In the genomic region with DNA sequence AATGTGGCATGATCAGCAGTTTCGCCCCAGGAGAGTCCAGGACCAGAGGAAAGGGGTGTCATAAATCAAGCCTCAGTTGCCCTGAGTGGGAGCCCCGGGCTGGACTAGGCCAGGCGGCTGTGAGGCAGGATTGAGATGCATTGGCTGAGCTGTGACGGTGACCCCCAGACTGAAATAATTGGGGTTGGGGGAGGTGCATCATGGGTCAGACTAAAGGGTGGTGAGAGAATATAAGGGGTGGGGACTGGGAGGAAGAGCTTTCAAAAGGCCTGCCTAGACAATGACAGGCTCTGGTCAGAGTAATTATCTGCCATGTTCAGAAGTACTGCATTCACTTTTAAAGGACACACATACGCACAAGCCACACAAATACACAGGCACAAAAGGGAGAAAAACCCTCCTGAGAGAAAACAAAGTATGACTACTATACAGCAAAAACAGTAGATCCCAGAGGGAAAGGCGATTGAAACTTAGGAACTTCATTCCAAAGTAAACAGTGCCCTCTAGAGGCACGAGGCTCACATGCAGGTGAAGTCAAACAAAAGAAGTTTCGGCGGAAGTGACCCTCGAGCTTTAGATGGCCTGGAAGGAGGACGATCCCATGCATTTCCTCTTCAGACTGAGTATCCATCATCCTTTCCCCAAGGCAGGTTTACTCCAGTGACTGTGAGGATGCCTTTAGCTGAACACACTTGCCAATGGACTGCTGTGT, we compare ENCODE assay signal across 8 mouse cellular contexts.
DNase-seq lines count a peak whose midpoint lies in the region; ATAC-seq and TF ChIP-seq lines count a peak whose summit lies in the region.

No protein-coding gene starts in this region.

- H3K79me2 ChIP-seq in CH12.LX (replicated peaks; ENCODE audit: control insufficient read depth, extremely low read depth, insufficient read depth, poor library complexity, severe bottlenecking): no peaks in the 10 kb centered on the region

- H3K4me1 ChIP-seq in CH12.LX (ENCODE audit: control insufficient read depth in 1 of 2, insufficient read depth in 2 of 2): no peaks in the 10 kb centered on the region
- H3K4me1 ChIP-seq in heart, embryonic 12.5 days (replicated peaks): no peaks in the 10 kb centered on the region
- peaks cover 9% of the 10 kb centered on the region for H3K4me1 ChIP-seq in kidney, embryonic 15.5 days
- no peaks in the 10 kb centered on the region for H3K4me1 ChIP-seq in liver, embryonic 14.5 days (replicated peaks; ENCODE audit: control insufficient read depth in 2 of 2, insufficient read depth in 2 of 2, low read length in 1 of 2)
- H3K4me1 ChIP-seq in neural tube, embryonic 15.5 days: peaks cover 6% of the 10 kb centered on the region

- peak overlapping the region; percentile 48; the same call in 1 of the 2 replicates for H3K9ac ChIP-seq in CH12.LX (ENCODE audit: insufficient read depth, low read depth)
- peak overlapping the region; percentile 58 for H3K9ac ChIP-seq in heart, embryonic 12.5 days
- H3K9ac ChIP-seq in kidney, embryonic 15.5 days: no peak overlapping the region
- H3K9ac ChIP-seq in liver, embryonic 14.5 days (replicated peaks): no peak overlapping the region
- no peak overlapping the region for H3K9ac ChIP-seq in neural tube, embryonic 15.5 days (replicated peaks)

- peak; percentile 62 to 80 for TF ChIP-seq CTCF in CH12.LX (conservative IDR thresholded peaks at IDR 0.05 in 1 of 2, IDR thresholded peaks at IDR 0.05 in 1 of 2; ENCODE audit: low read depth in 2 of 2, low read length in 2 of 2)
- peak; percentile 70 for TF ChIP-seq CTCF in liver, embryonic 14.5 days (IDR thresholded peaks at IDR 0.05; ENCODE audit: low read depth)

- H3K4me2 ChIP-seq in CH12.LX (ENCODE audit: insufficient read depth, low read depth, poor library complexity, severe bottlenecking): peak overlapping the region; percentile 92; the same call in 1 of the 2 replicates
- H3K4me2 ChIP-seq in heart, embryonic 12.5 days: peak overlapping the region; percentile 54
- peak overlapping the region; percentile 40 for H3K4me2 ChIP-seq in kidney, embryonic 15.5 days
- H3K4me2 ChIP-seq in liver, embryonic 14.5 days (ENCODE audit: low read depth): no peak overlapping the region
- H3K4me2 ChIP-seq in neural tube, embryonic 15.5 days: peak overlapping the region; percentile 39

- H3K36me3 ChIP-seq in CH12.LX (replicated peaks in 1 of 2; ENCODE audit: control insufficient read depth in 1 of 2, insufficient read depth in 1 of 2, low read length in 1 of 2): no peaks in the 10 kb centered on the region
- H3K36me3 ChIP-seq in heart, embryonic 12.5 days: no peaks in the 10 kb centered on the region
- no peaks in the 10 kb centered on the region for H3K36me3 ChIP-seq in kidney, embryonic 15.5 days
- no peaks in the 10 kb centered on the region for H3K36me3 ChIP-seq in liver, embryonic 14.5 days (replicated peaks; ENCODE audit: control insufficient read depth, insufficient read depth, low read depth)
- H3K36me3 ChIP-seq in neural tube, embryonic 15.5 days: no peaks in the 10 kb centered on the region

- no peaks in the 10 kb centered on the region for H3K9me3 ChIP-seq in CH12.LX (replicated peaks; ENCODE audit: low read length)
- no peaks in the 10 kb centered on the region for H3K9me3 ChIP-seq in heart, embryonic 12.5 days (replicated peaks)
- no peaks in the 10 kb centered on the region for H3K9me3 ChIP-seq in kidney, embryonic 15.5 days (replicated peaks)
- no peaks in the 10 kb centered on the region for H3K9me3 ChIP-seq in liver, embryonic 14.5 days (ENCODE audit: control insufficient read depth, low read length)
- H3K9me3 ChIP-seq in neural tube, embryonic 15.5 days (replicated peaks): no peaks in the 10 kb centered on the region

- H3K27ac ChIP-seq in CH12.LX (ENCODE audit: insufficient read depth, low read depth): no peak overlapping the region
- no peak overlapping the region for H3K27ac ChIP-seq in heart, embryonic 12.5 days (ENCODE audit: poor library complexity, severe bottlenecking)
- peak overlapping the region; percentile 68 for H3K27ac ChIP-seq in kidney, embryonic 15.5 days
- no peak overlapping the region for H3K27ac ChIP-seq in liver, embryonic 14.5 days
- no peak overlapping the region for H3K27ac ChIP-seq in neural tube, embryonic 15.5 days (replicated peaks)

- no peak for TF ChIP-seq POLR2A in CH12.LX (IDR thresholded peaks at IDR 0.05; ENCODE audit: low read depth, low read length)

- no peak overlapping the region for H3K4me3 ChIP-seq in CH12.LX (replicated peaks in 1 of 3; ENCODE audit: low read depth in 2 of 3, low read length in 2 of 3, poor library complexity in 1 of 3)
- no peak overlapping the region for H3K4me3 ChIP-seq in heart, embryonic 12.5 days
- H3K4me3 ChIP-seq in kidney, embryonic 15.5 days (replicated peaks): no peak overlapping the region
- H3K4me3 ChIP-seq in liver, embryonic 14.5 days (ENCODE audit: insufficient read depth in 1 of 2, low read depth in 2 of 2, low read length in 2 of 2): no peak overlapping the region
- no peak overlapping the region for H3K4me3 ChIP-seq in neural tube, embryonic 15.5 days (replicated peaks)

- dilution Hi-C loops in CH12.LX (cut with MboI; ENCODE audit: extremely low pct_ligation_motif_present, extremely low pct_unique_long_range_greater_than_20kb, low sequenced_read_pairs): no loop called here

- in situ Hi-C loops in CH12.LX (cut with MboI; ENCODE audit: low pct_ligation_motif_present, low pct_unique_long_range_greater_than_20kb, low sequenced_read_pairs): no loop called here

- no peak for TF ChIP-seq EP300 in CH12.LX (IDR thresholded peaks at IDR 0.05; ENCODE audit: low read length)
- no peak for TF ChIP-seq EP300 in liver, embryonic 14.5 days (IDR thresholded peaks at IDR 0.05; ENCODE audit: low read depth)

- WGBS in heart, embryonic 12.5 days: 26% methylated on average over 11 of the region's 11 CpGs
- WGBS in kidney, embryonic 15.5 days: 7% methylated on average over 11 of the region's 11 CpGs
- 23% methylated on average over 11 of the region's 11 CpGs for WGBS in liver, embryonic 14.5 days (ENCODE audit: insufficient replicate concordance)
- 6% methylated on average over 11 of the region's 11 CpGs for WGBS in neural tube, embryonic 15.5 days

- ATAC-seq in heart, embryonic 12.5 days (ENCODE audit: insufficient number of reproducible peaks, low FRiP score): no peak
- peak; percentile 74 for ATAC-seq in kidney, embryonic 15.5 days (replicated peaks; ENCODE audit: low FRiP score)
- ATAC-seq in liver, embryonic 14.5 days (ENCODE audit: insufficient read depth): peak; percentile 15; the same call in 1 of the 2 replicates
- peak; percentile 60; the same call in 1 of the 2 replicates for ATAC-seq in neural tube, embryonic 15.5 days (ENCODE audit: low FRiP score)

- peak; percentile 51 for DNase-seq in CH12.LX (ENCODE audit: extremely low read depth)
- DNase-seq in adrenal gland, adult 18-20 months (ENCODE audit: low spot score in 2 of 2): peak; percentile 37 to 47
- peak; percentile 75 for DNase-seq in embryo, embryonic 11.5 days (ENCODE audit: low read depth, low spot score)
- DNase-seq in liver, embryonic 14.5 days (ENCODE audit: low read depth in 3 of 3, low spot score in 3 of 3): peak in 2 of 3 experiments; percentile 4 to 10
- DNase-seq in spleen, postnatal 36 days (ENCODE audit: low spot score in 2 of 2): no peak

- H3K27me3 ChIP-seq in CH12.LX (replicated peaks): peaks cover 18% of the 10 kb centered on the region
- peaks cover 3% of the 10 kb centered on the region; the same call in 1 of the 2 replicates for H3K27me3 ChIP-seq in heart, embryonic 12.5 days (replicated peaks)
- no peaks in the 10 kb centered on the region for H3K27me3 ChIP-seq in kidney, embryonic 15.5 days
- H3K27me3 ChIP-seq in liver, embryonic 14.5 days (ENCODE audit: control insufficient read depth, insufficient read depth, low read length): no peaks in the 10 kb centered on the region
- no peaks in the 10 kb centered on the region for H3K27me3 ChIP-seq in neural tube, embryonic 15.5 days (replicated peaks)

- peak; percentile 89 for TF ChIP-seq RAD21 in CH12.LX (IDR thresholded peaks at IDR 0.05; ENCODE audit: low read depth, low read length)

TF ChIP-seq in CH12.LX, 34 proteins besides CTCF, POLR2A, EP300 and RAD21:
- TF ChIP-seq ZC3H11A (IDR thresholded peaks at IDR 0.05; ENCODE audit: low read depth, low read length) (no peak), TBP (conservative IDR thresholded peaks at IDR 0.05; ENCODE audit: low read depth, low read length) (no peak), ETS1 (conservative IDR thresholded peaks at IDR 0.05; ENCODE audit: low read depth, low read length) (no peak), ELF1 (IDR thresholded peaks at IDR 0.05; ENCODE audit: low read depth, low read length) (no peak), RCOR1 (conservative IDR thresholded peaks at IDR 0.05; ENCODE audit: low read depth, low read length) (no peak), SIN3A (IDR thresholded peaks at IDR 0.05; ENCODE audit: low read length) (no peak), IRF4 (IDR thresholded peaks at IDR 0.05; ENCODE audit: low read depth, low read length) (0 out of 2 replicates have a peak, but pooled peaks have one; percentile 27), UBTF (IDR thresholded peaks at IDR 0.05; ENCODE audit: low read depth, low read length) (no peak), SMC3 (IDR thresholded peaks at IDR 0.05; ENCODE audit: low read depth, low read length) (peak; percentile 54), E2F4 (IDR thresholded peaks at IDR 0.05; ENCODE audit: insufficient replicate concordance, low read depth, low read length) (no peak)

Comparison
In these comparisons a context has a peak if more than half of its experiments do, and no peak if none do; other contexts are left out.
1. DNase-seq: peak in CH12.LX (single experiment), adrenal gland, adult 18-20 months (2 of 2), embryo, embryonic 11.5 days (single experiment) and liver, embryonic 14.5 days (2 of 3); none in spleen, postnatal 36 days (0 of 2).
2. H3K9ac ChIP-seq: peak in CH12.LX (single experiment) and heart, embryonic 12.5 days (single experiment); none in kidney, embryonic 15.5 days (single experiment), liver, embryonic 14.5 days (single experiment) and neural tube, embryonic 15.5 days (single experiment).